Mouse (Mus musculus) heart, postnatal 0 days (tissue): ENCODE results near the gene Slco4c1.

Experiments used
- CTCF ChIP-seq: IDR thresholded peaks from 2 replicates; pipeline ENCODE4 v1.5.1; 2016; ENCODE audit warnings: antibody characterized with exemption, control low read depth, low read depth
- EP300 ChIP-seq: IDR thresholded peaks from 2 replicates; pipeline ENCODE4 v1.6.1; 2016; ENCODE audit warnings: antibody characterized with exemption, low read depth

- no peak for TF ChIP-seq CTCF
- no peak for TF ChIP-seq EP300
These were observed 18.4 kb downstream of the Slco4c1 start for GRCm38 (mm10) chr1:96853541-96853940.
